Mouse (Mus musculus): ENCODE results near the gene Grik3.

- TF ChIP-seq CTCF (IDR thresholded peaks at IDR 0.05; ENCODE audit: borderline replicate concordance, insufficient read depth, low read length) = no peak
- no peak for TF ChIP-seq POLR2A (IDR thresholded peaks at IDR 0.05; ENCODE audit: low read depth, low read length)
Measured at GRCm38 (mm10) chr4:125544947-125545767, 54.7 kb downstream of the Grik3 start.

Measured in embryonic fibroblast, embryonic 13.5 days (primary cell).